Mouse (Mus musculus): Measurements from ENCODE around the gene Tm2d3.

Tm2d3 gene

GRCm38 (mm10) chr7:65708506-65708905 lies 17.5 kb downstream of the Tm2d3 start:
- no peak for DNase-seq

DNA sequence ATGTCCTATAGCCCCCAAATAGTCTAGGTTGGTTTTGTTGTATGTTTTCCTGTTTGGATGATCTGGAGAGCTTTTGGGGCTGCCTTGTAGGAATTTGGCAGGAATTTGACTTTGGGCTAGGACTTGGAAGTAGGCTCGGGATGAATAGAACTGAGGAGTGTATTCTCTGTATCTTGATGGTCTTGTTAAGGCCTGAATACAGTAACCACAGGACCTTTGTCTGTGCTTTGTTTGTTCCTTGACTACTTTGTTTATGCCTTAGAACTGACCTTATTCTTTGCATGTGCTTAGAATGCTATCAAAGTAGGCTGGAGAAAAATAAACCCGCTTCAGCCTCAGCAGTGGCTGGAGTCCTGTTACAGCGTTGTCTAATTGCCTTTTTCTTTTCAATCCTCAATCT lies 19.3 kb downstream of the Tm2d3 start:
- DNase-seq, result no peak

DNA sequence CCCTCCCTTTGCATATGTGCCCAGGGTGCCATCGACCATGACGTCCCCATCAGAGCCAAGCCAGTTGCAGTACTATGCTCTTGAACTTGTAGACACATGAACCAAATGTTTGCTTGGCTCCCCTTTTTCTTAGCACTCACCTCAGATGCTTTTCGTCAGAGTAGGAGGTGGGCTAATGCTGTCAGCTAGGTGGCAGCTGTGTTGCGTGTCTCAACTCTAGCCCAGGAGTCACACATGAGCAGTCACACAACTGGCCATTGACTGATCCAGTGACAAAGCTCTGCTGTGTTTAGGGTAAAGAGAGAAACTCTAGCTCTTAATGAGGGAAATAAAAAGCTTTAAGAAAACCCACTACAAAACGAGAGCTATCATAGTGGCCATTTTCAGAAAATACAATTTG lies 22.8 kb downstream of the Tm2d3 start:
- DNase-seq, result no peak

- peak; percentile 27 for DNase-seq
These were observed 23.3 kb downstream of the Tm2d3 start for GRCm38 (mm10) chr7:65714304-65714703.

GRCm38 (mm10) chr7:65734024-65734423 lies 43.1 kb downstream of the Tm2d3 start:
- peak; percentile 26 for DNase-seq

DNA sequence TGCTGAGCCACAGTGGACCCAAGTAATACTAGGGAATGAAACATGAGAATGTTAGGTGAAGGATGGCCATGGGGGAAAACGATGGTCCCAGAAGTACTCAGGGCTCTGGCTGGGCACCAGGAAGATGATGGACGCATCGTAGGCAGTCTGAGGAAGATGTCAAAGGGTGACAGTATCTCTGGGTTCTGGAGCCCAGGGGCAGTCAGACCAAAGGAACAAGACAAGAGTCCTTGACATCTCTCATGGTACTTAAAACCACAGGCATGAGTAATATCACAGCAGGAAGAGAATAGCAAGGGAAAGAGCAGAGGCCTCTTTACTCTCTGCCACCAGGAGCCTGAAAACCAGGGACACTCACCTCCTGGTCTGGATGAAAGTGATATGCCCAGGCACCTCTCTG lies 44.3 kb downstream of the Tm2d3 start:
- DNase-seq, result no peak

- peak; percentile 75 for DNase-seq
These were observed 46.5 kb downstream of the Tm2d3 start for GRCm38 (mm10) chr7:65737286-65738040.

GRCm38 (mm10) chr7:65742857-65743256 lies 51.9 kb downstream of the Tm2d3 start:
- DNase-seq, result no peak

GRCm38 (mm10) chr7:65747990-65748955 lies 57.3 kb downstream of the Tm2d3 start:
- no peak for DNase-seq
